Mouse (Mus musculus) naive thymus-derived CD4-positive, alpha-beta T cell, adult 2 months (primary cell): ENCODE measurements around the gene Syt14.

Experiments
- DNase-seq: peaks from one replicate; pipeline ENCODE4 v3.0.0-alpha.2; 2011; ENCODE audit warnings: low read depth

Gene Syt14

DNA sequence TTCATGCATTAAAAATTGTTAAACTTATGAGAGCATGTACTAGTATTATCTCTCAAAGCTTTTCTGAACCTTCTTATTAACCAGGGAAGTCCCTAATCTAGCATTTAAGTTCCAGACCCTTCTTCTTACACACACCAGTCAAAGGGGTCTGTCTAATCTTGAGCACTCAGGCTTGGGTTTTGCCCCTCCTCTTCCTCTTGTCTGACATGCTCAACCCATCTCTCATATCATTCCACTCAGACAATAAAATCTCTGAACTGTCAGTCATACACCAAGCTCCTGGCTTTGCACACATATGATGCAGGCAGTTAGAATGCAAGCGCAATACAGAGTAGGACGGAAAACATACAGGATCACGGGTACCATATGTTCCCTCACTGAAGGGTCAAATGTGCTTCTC lies 48.4 kb downstream of the Syt14 start:
- no peak for DNase-seq

DNA sequence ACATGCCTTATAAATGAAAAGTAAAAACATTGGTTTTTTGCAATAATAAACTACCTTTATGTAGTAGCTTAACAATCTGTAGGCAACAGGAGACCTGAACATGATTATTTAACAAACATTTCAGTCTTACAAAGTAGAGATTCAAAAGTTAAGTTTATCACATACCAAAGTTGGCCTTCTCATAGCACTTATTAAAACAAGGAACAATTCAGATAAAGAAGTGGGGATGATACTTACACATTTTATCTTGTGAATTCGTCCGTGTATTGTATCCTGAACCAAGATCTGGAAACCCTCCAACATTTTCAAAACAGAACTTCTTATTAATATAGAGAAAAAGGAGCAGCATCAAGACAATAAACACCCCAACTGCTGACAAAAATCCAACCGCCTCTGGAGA lies 49.1 kb downstream of the Syt14 start:
- DNase-seq, result no peak

DNA sequence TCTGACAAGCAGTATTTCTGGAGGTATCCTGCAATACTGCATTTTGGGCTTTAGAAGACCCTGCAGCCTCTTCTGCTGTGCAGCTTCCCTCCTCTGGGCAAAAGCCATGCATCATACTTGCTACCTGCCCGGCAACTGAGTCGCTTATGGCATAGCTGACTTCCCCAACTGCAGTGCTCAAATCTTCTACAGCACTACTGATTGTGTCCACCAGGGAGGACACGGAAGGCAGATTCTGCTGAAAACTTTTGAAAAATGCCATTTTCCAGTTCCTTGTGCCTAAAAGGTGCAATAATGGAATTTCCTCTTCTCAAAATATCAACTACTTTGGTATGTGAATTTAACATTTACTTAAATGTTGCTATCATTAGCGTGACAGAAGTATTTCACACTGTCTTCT lies 51.2 kb downstream of the Syt14 start:
- DNase-seq, result no peak

DNA sequence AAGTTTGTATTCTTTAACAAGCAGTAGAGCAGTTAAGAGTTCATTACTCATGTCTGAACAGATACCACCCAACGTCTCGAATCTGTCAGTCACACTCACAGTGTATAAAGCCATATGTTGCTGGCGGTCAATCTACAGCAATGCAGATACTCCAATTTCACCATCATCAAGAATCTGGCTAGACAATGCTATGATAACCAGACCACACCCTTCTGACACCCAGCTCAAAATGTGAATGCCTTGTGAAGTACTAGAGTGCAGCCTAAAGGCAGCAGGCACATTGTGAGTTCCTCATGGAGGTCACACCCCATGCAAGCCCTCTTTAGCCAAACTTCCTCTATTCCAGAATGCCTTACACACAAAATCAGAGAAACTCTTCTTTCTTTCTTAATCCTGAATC lies 53.9 kb downstream of the Syt14 start:
- DNase-seq, result no peak

DNA sequence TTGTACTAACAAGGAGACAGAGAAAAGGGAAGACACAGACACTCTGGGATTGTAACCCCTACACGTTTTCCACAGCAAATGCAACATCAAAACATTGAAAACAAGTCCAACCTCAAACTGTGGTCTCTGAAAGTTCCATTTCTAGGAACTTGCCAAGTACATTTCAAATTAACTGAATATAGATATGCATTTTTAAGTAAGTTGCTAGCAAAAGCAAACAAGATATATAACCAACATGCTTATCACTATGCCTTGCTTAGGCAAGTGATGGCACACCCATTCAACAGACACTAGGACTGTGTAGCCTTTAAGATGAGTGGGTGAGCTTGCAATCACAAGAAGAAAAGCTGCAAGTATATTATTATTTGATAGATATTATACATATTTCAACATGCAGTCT lies 54.5 kb downstream of the Syt14 start:
- DNase-seq, result no peak

DNA sequence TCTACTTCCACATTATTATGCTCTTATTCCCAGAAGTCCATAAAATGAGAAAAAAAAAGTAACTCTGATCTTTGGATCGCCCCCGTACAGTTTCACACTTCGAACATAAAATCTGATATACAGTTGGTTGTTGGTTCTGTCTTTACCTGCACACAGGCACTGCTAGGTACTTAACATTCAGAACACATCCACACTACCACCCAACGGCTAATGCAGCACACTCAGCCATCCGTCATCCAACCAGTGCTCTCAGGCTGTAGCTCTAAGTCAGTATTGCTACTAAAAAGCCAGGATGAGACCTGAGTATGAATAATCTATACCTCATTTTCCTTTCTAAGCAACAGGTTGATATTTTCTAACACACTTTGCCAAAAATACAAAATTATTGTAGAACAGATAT lies 73.3 kb downstream of the Syt14 start:
- DNase-seq, result no peak

DNA sequence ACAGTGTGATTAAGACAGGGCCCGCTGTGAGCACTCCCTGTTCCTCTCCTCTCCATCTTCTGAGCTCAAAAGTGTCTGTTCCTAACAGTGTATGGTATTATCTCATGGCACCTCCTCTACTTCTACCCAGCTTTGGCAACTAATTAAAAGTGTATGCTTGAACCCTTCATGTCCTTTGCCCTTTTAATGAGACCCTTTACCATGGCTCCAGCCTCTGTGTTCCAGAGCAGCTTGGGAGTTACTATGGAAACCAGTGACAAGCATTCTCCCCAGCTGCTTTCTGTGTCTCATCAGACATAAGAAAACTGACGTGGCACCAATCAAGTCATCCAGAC lies 87.8 kb downstream of the Syt14 start:
- DNase-seq, result no peak

DNA sequence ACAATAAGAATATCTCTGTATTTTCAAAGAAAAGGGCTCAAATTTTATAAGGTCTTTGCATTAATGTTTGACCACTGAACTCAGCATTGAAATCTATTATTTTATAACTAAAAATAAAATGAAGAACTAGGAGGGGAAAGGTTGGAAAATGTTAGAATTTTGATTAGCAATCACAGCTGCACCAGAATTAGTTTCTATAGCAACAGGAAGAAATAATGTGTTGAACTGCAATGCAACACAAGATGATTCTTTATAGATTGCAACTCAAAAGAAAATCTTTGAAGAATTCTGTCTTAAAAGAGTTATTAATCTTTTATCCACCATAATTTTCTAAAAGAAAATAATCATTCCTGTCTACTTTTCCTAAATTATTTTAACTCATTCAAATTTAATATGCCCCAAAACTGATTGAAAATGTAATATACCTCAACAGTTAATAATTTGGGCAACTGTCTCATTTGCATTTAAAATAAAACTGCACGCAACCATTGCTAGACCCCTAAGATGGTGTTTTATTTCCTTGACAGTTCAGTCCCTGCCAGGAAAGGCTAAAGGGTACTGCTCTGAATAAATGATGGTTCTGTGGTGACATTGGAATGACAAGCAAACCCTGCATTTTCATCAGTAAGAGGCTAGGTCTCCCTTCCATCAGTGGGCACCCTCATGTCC lies 88.3 kb downstream of the Syt14 start:
- no peak for DNase-seq

DNA sequence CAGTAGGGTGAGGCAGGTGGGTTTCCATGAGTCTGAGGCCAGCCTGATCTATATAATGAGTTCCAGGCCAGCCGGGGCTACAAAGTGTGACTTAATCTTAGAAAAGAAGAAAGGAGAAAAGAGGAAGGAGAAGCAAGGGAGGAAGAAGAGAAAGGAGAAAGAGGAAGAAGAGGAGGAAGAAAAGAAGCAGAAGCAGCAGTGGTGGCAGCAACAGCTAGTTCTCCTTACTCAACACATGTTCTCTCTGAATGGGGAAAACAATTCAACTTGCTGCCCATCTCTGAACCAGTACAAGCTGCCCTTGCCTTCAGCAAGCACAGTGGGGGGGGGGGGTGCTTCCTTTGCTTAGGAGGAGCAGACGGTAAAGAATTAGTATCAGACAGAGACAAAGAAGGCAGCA lies 96.5 kb downstream of the Syt14 start:
- no peak for DNase-seq

DNA sequence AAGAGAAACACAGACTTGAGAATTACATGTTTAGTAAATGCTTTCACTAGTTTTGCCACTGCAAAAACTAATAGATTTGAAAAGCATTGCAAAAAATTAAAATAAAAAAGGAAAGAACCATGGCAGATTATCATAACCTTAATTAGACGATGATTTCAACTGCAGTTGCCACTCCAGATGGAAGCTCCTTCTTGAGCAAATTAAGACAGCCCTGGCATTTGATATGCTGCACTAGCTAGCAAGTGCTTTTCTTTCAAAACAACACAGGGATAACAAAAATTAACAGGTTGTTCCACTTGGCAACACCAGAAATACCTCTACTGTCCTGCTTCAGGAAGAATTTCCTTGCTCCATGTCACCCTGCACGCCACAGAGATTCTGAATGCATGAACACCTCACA lies 97.6 kb downstream of the Syt14 start:
- no peak for DNase-seq

DNA sequence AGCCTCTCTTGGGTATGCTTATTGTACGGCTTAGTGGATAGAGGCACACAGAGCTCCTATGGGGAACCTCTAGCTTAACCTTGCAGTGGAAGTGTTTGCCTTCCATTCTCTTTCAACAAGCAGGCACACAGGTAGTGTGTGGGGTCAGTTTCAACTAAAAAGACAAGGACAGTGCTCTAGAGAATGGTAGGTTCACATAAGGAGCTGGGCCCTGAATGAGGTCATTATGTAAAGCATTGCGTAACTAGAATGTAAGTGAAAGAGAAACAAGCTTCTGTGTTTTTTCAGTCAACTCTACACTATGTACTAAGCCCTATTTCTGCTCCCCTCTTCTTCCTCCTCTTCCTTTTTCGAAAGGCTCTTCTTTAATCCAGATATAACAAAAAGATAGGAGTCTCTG lies 103.8 kb downstream of the Syt14 start:
- no peak for DNase-seq

DNA sequence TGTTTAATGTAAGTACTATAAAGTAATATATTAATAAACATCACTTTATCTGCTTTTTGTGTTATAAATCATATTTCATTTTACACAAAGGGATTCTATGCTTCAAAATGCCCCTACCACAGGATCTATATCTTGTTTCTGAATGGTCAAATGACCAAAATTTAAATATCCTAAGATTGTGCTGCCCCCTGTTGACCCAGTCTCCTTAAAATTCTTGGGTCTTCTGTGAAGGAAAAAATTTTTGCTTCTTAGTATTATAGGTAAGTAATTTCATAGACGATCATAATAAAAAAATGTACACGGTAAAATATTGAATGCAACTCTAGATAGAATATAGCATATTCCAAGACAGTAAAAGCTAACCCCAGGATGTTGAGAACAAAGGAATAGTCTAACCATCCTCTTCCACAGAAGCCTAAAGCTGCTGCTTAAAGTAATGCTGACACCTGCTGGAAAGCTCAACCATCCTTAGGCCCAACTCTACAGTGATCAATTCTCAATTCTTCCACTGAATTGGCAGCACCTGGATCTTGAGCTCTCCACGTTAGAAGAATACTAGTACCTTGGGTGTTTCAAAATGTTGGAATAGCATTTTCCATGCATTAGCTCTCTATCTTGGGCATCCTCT lies 123.4 kb downstream of the Syt14 start:
- no peak for DNase-seq

DNA sequence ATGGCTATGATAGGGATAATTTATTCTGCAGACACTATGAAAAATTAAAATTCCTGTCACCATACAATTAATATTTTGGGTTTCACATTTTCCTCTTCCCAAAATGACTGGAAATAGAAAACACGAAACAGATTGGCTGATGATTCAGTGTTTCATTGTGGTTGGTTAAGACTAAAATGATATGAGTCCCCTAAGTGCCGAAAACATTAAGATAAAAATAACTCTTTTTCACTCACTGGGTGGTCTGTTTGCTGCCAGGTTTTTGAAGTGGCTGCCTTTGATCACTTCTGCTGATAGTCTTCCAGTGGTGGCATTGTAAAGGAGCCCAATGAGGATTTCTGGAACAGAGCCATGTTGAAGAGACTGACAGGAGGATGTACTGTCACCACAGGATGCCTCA lies 134.1 kb downstream of the Syt14 start:
- no peak for DNase-seq

DNA sequence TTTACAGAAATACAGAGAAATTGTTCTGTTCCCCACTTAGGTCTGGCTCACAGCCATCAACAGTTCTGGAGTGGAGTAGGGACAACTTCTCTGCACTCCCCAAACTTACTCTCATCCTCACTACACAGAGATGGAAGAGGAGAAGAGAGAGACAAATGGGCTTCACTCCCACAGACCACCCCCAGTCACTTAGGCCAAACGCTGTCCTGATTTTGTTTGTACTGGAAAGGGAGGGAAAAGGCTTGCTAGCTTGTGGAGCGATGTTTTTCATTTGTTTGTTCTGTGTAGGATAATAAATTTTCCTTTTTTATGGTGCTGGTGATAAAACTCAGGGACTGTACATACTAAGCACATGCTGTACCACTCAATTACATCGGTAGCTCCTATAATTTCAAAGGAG lies 134.7 kb downstream of the Syt14 start:
- DNase-seq, result no peak

DNA sequence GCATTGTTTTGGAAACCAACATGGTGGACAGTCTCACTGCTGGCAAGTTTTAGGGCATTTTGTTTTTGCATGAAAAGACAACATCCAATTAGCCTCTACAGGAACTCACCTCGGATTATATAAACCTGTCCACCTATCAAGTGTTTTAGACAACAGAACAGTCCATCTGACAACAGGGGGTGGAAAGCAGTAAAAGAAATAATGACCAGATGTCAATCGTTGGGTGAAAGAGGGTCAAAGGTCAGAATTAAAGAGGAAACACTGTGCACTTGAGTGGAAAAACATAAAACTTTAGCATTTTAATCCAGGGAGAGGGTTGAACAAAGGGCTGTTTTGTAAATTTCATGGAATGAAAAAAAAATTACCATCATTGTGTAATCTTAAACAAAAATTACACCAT lies 136.8 kb downstream of the Syt14 start:
- DNase-seq, result no peak

DNA sequence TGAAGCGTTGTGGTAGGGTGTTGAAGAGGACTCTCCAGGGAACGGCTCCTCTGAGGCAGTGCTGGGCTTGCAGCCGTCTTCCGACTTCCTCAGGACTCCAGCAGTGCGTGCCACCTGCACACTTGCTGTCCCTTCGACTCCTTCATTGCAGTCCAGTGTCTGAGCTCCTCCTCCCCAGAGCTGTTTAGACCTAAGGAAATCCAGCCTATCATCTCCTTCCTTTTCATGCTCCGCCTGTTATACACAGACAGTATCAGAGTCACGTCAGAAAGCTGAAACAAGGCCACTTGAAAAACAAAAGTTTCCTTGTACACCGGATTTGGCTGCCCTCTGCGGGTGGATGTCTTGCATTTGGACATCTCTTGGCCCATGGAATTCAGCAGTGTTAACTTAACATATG lies 138.4 kb downstream of the Syt14 start:
- DNase-seq, result no peak

DNA sequence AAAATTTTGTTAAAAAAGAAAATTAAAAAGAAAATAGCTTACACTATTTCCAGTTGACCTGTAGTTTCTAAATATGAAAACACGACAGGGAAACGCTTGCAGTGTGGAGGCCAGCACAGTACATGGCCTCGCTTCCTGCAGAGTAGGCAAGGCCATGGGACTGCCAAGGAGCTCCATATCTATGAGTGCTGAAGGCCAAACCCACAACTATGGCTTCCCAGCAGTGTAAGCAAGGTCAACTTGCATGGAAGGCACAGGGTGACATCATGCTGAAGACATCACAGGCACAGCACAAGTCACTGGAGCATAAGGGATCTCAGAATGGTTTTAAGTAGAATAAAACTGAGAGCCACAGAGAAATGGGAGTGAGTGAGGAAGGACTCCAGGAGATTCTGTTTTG lies 139.5 kb downstream of the Syt14 start:
- DNase-seq, result no peak

DNA sequence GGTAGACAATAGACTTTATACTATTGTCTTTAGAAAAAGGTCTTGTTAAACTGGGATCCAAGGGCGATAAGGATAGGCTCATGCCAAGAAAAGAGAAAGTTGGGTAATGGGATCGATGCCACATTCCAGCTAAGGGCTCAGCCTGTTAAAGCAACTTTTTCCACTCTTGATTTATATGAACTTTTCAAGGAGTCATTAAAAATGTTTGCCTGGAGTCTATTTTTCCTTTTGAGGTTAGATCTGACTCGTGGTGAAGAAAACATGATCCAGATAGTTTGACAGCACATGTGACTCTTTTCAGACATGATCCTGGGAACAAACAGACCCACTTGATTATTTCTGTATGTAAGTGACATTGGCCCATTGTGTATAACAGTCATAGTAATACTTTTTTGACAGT lies 144.9 kb downstream of the Syt14 start:
- DNase-seq, result no peak

DNA sequence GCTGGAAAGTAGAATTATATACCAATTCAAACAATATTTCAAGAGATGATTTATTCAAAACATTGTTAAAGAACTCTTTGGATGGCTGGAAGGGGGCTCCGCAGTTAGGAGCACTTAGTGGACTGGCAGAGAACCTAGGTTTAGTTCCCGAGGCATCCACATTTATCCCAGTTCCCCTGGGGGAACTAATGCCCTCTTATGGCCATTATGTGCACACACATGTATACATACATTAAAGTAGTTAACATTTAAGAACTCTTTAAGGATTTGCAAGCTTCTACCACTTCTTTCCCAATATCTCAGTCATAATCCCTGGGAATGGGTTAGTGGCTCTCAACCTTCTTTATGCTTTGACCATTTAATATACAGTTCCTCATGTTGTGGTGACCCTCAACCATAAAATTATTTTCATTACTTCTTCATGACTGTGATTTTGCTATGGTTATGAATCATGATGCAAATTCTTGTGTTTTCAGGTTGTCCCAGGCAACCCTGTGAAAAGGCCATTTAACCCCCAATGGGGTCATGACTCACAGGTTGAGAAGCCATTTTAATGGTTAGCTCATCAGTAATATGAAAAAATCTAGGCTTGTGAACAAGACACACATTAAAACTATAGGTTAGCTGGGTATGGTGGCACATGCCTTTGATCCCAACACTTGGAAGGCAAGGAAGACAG lies 152.8 kb downstream of the Syt14 start:
- no peak for DNase-seq

DNA sequence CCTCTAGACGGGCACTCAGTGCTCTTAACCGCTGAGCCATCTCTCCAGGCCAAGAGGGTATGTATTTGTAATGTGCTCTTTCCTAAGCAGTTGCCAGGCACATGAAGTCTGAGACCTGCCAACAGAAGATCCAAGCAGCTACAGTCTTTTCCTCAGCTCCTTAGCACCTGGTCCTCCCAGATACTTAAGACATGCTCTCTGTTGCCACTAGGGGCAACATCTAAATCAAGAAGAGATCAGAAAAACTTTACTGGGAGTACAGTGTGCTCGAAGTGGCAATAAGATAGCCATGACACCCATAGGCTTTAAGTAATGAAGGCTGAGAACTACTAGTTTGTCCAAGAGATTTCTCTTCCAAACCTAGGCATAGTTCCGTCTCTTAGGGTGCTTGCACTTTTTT lies 155.4 kb downstream of the Syt14 start:
- DNase-seq, result no peak

DNA sequence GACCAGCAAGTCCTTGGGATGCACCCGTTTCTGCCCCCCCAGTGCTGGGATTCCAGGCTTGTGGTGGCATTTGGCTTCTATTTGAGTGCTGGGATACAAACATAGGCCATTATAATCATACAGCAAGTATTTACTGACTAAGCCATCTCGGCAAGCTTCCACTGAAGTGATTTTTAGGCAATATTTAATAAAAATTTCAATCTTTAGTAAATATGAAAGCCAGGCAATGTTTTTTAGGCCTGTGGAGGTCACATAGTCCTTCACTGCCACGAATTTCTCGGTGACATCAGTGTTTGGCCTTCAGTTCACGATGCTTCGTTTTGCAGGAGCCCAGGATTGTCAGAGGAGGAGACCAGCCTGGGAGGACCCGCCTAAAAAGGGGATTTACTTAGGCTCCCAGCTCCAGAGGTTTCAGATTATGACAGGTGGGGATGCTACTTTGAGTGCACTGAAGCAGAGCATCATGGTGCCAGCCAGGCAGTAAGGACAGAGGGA lies 156.4 kb downstream of the Syt14 start:
- no peak for DNase-seq

DNA sequence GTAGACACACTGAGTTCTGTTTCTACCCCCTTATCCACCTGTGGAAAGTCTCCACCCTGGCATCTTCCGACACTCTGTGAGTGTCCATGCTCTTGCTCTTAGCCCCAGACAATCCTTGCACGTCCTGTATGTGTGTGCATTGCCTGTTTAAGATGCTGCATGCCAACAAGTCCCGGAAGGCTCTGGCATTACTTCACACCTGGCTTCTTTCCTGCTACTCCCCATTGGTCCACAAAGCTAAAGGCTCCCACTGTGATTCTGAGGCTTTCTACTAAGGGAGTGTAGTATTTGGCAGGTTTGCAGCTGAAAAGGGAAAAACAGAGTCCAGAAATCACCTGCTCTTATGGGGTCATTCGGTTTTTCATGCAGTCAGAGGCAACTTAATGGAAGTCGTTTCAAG lies 162.7 kb downstream of the Syt14 start:
- no peak for DNase-seq

DNA sequence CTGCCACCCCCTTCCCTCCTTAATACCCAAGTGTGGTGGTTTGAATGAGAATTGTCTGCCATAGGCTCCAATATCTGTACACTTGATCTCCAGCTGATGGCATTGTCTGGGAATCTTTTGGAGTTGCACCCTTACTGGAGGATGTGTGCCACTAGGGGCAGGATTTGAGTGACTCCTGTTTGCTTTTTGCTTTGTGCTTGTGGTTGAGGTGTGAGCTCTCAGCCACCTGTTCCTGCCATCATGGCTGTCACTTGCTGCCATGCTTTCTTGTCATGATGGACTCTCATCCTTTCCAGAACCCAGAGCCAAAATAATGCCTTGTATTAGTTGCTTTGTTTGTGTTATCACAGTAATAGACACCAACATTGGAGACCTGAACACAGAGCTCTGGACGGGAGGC lies 165.8 kb downstream of the Syt14 start:
- DNase-seq, result no peak

DNA sequence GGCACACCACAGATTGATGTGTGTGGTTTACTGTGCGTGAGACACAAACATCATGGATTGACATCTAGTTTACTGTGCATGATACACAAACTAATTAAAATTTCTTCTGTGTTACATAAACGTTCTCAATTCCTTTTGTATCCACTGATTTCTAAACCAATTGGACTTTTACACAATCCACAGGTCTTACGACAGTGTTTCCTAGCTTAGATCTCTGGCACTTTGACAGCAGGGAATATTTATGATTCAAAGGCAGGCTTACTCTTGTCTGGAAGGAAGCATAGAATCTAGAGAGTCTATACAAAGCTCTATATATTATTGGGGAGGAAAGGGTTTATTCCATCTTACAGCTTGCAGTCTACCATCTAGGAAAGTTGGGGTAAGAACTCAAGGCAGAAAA lies 171.1 kb downstream of the Syt14 start:
- no peak for DNase-seq
